Comparison of ENCODE assay signal across 10 mouse cellular contexts in the genomic region with DNA sequence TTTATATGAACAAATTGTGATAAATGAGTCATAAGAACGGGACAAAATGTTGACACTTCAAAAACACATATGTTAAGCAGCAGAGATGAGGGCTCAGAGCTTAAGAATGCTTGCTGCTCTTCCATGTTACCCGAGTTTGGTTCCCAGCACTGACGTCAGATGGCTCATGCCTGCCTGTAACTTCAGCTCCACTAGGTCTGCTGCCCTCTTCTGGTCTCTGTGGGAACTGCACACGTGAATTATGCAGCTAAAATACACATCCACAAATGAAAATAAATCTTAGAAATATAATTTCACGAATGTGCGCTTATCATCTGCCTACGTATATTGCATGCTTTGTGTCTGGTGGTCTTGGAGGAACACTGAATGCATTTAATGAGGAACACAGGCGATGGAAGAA.
DNase-seq lines count a peak whose midpoint lies in the region; ATAC-seq and TF ChIP-seq lines count a peak whose summit lies in the region.
"Had no signal": no experiment of that assay in that cellular context is flagged by ENCODE, and none has a peak within 500 bp of the region (broad histone marks: within the 10 kb centered on the region; RNA-seq: fewer than 3 reads in every experiment).

No protein-coding gene starts in this region.

- peak; percentile 63 for TF ChIP-seq CTCF in liver, adult 2 months (IDR thresholded peaks at IDR 0.05; ENCODE audit: low read depth, low read length)
- TF ChIP-seq CTCF in Patski (IDR thresholded peaks at IDR 0.05), result peak; percentile 59

- H3K9ac ChIP-seq in liver, adult 2 months (ENCODE audit: low read depth, low read length), result no peak overlapping the region
- H3K9ac ChIP-seq in midbrain, embryonic 16.5 days (ENCODE audit: low read depth, low read length), result no peak overlapping the region
- H3K9ac ChIP-seq: embryonic facial prominence, embryonic 15.5 days; hindbrain, embryonic 15.5 days had no signal

- no peak for ATAC-seq in Patski
- no peak for ATAC-seq in midbrain, embryonic 16.5 days

- no peak overlapping the region for H3K4me3 ChIP-seq in liver, adult 2 months (ENCODE audit: insufficient read depth, low read depth, low read length)
- no peak overlapping the region for H3K4me3 ChIP-seq in midbrain, embryonic 16.5 days (ENCODE audit: low read depth, low read length)
- H3K4me3 ChIP-seq: embryonic facial prominence, embryonic 15.5 days; hindbrain, embryonic 15.5 days had no signal

- no peaks in the 10 kb centered on the region for H3K9me3 ChIP-seq in midbrain, embryonic 16.5 days (replicated peaks; ENCODE audit: control insufficient read depth, low read length, poor library complexity, severe bottlenecking)
- H3K9me3 ChIP-seq: embryonic facial prominence, embryonic 15.5 days; hindbrain, embryonic 15.5 days had no signal

- TF ChIP-seq POLR2A in liver, adult 2 months (IDR thresholded peaks at IDR 0.05; ENCODE audit: extremely low read depth, insufficient read depth, low read length), result no peak

- H3K79me2 ChIP-seq in liver, adult 2 months (ENCODE audit: control insufficient read depth, insufficient read depth, low read length), result no peaks in the 10 kb centered on the region

- 73% methylated on average over 8 of the region's 8 CpGs for WGBS in liver, adult 2 months
- WGBS in midbrain, embryonic 16.5 days, result 79% methylated on average over 8 of the region's 8 CpGs

- CTCF ChIA-PET in Patski (lab: Charles Lee), result interaction anchor here (0.6 to 2.2 kb wide), 5 partner anchors 12 to 435 kb away, joined by 3 to 10 read pairs (median 3); no protein-coding TSS in a partner anchor

- peak; percentile 16 for DNase-seq in adrenal gland, postnatal 14 days
- DNase-seq in adrenal gland, adult 2 months, result no peak
- DNase-seq in liver, adult 2 months (ENCODE audit: extremely low read depth, low read depth, low spot score), result peak; percentile 9
- DNase-seq in liver, result no peak
- DNase-seq in Patski (ENCODE audit: low read depth, low spot score), result no peak
- peak; percentile 4 to 53 for DNase-seq in kidney, postnatal 36 days
- DNase-seq in Muller cell, postnatal 12 days (ENCODE audit: inconsistent ontology term), result no peak

- H3K27me3 ChIP-seq in liver, adult 2 months (ENCODE audit: control insufficient read depth, insufficient read depth, low read length), result no peaks in the 10 kb centered on the region
- no peaks in the 10 kb centered on the region for H3K27me3 ChIP-seq in Patski
- no peaks in the 10 kb centered on the region for H3K27me3 ChIP-seq in midbrain, embryonic 16.5 days (ENCODE audit: control insufficient read depth, insufficient read depth, low read depth, low read length)
- H3K27me3 ChIP-seq: embryonic facial prominence, embryonic 15.5 days; hindbrain, embryonic 15.5 days had no signal

- POLR2A ChIA-PET in Patski (lab: Charles Lee), result no interaction called here

- no peak overlapping the region for H3K27ac ChIP-seq in liver, adult 2 months (replicated peaks; ENCODE audit: insufficient read depth, low read depth, low read length)
- no peak overlapping the region for H3K27ac ChIP-seq in midbrain, embryonic 16.5 days (ENCODE audit: low read length)
- H3K27ac ChIP-seq: embryonic facial prominence, embryonic 15.5 days; hindbrain, embryonic 15.5 days had no signal

- H3K4me2 ChIP-seq in midbrain, embryonic 16.5 days (ENCODE audit: low read length), result no peak overlapping the region
- H3K4me2 ChIP-seq: embryonic facial prominence, embryonic 15.5 days; hindbrain, embryonic 15.5 days had no signal

- in situ Hi-C loops in Patski (cut with MboI; ENCODE audit: low pct_unique_long_range_greater_than_20kb), result loop anchor here (25.0 kb wide), 1 partner anchor 427 kb away; a partner anchor contains a TSS

- no peaks in the 10 kb centered on the region for H3K36me3 ChIP-seq in liver, adult 2 months (ENCODE audit: control insufficient read depth, insufficient read depth, low read length)
- H3K36me3 ChIP-seq in midbrain, embryonic 16.5 days (ENCODE audit: control insufficient read depth, insufficient read depth, low read length), result no peaks in the 10 kb centered on the region
- H3K36me3 ChIP-seq: embryonic facial prominence, embryonic 15.5 days; hindbrain, embryonic 15.5 days had no signal

- no peaks in the 10 kb centered on the region for H3K4me1 ChIP-seq in liver, adult 2 months (ENCODE audit: control insufficient read depth, insufficient read depth, low read length)
- H3K4me1 ChIP-seq in midbrain, embryonic 16.5 days (ENCODE audit: control insufficient read depth, insufficient read depth, low read length), result no peaks in the 10 kb centered on the region
- H3K4me1 ChIP-seq: embryonic facial prominence, embryonic 15.5 days; hindbrain, embryonic 15.5 days had no signal

Comparison
In these comparisons a context has a peak if more than half of its experiments do, and no peak if none do; other contexts are left out.
1. DNase-seq: peak in adrenal gland, postnatal 14 days (single experiment), liver, adult 2 months (single experiment) and kidney, postnatal 36 days (2 of 2); none in adrenal gland, adult 2 months (single experiment), liver (single experiment), Patski (single experiment) and Muller cell, postnatal 12 days (single experiment).